Mouse (Mus musculus): ENCODE data around the gene Sobp.

- TF ChIP-seq CTCF (IDR thresholded peaks at IDR 0.05; ENCODE audit: borderline replicate concordance, insufficient read depth, low read depth, low read length) (no peak), POLR2A (IDR thresholded peaks at IDR 0.05; ENCODE audit: borderline replicate concordance, insufficient read depth, low read length) (no peak)
These were observed 77.7 kb downstream of the Sobp start for GRCm38 (mm10) chr10:43096614-43097013.

Measured in cerebellum, adult 2 months (tissue).